Mouse (Mus musculus) c-Kit-positive CD71-positive TER-119-positive erythroid progenitor cells, embryonic 14.5 days (primary cell): ENCODE measurements around the gene Wfdc11.
"Not testable (repeated sequence)": the region's sequence is repeated elsewhere in the genome, so short reads cannot be mapped to it uniquely, and the experiment has no call there.

Experiments used
- DNase-seq: peaks from one replicate; pipeline ENCODE4 v3.0.0-alpha.2; 2013; ENCODE audit warnings: low spot score

Wfdc11 gene

GRCm38 (mm10) chr2:164638696-164639095 is 35.2 kb downstream of the Wfdc11 start, which contains the start of gene Wfdc16:
Gene Wfdc16 (minus strand): TSS chr2:164638796.
- DNase-seq: no peak

- peak; percentile 5 for DNase-seq
These were observed 38.6 kb downstream of the Wfdc11 start for GRCm38 (mm10) chr2:164635266-164635665.

GRCm38 (mm10) chr2:164621775-164622174 is 52.1 kb downstream of the Wfdc11 start:
- DNase-seq: no peak

GRCm38 (mm10) chr2:164619050-164619449 is 54.8 kb downstream of the Wfdc11 start:
- no peak for DNase-seq

GRCm38 (mm10) chr2:164615386-164615785 is 58.5 kb downstream of the Wfdc11 start:
- no peak for DNase-seq

GRCm38 (mm10) chr2:164613471-164613870 is 60.4 kb downstream of the Wfdc11 start, which contains the start of the genes Wfdc6b and Wfdc8:
Gene Wfdc6b (plus strand): TSS chr2:164613522.
Gene Wfdc8 (minus strand): TSS chr2:164613626.
- not testable (repeated sequence) for DNase-seq
